Mouse (Mus musculus) C2C12 (cell line): Measurements from ENCODE around the gene Patl2.

Source experiments
- CEBPB ChIP-seq: IDR thresholded peaks from one replicate; pipeline ENCODE4 v1.6.1; 2011; ENCODE audit warnings: low read depth, mild to moderate bottlenecking, control low read depth, moderate library complexity
- CTCF ChIP-seq: IDR thresholded peaks from one replicate; pipeline ENCODE4 v1.5.1; 2011; ENCODE audit not compliant: control insufficient read depth, insufficient read depth, insufficient read length
- MAX ChIP-seq: IDR thresholded peaks from one replicate; pipeline ENCODE4 v1.6.1; 2011; ENCODE audit warnings: mild to moderate bottlenecking, control low read depth
- MYOD1 ChIP-seq: IDR thresholded peaks from one replicate; pipeline ENCODE4 v1.6.1; 2011; ENCODE audit warnings: low read depth; ENCODE audit not compliant: control insufficient read depth, insufficient read length
- MYOG ChIP-seq: IDR thresholded peaks from one replicate; pipeline ENCODE4 v1.6.1; 2011; ENCODE audit not compliant: control insufficient read depth, insufficient read length; ENCODE audit errors: extremely low read depth
- USF1 ChIP-seq: IDR thresholded peaks from one replicate; pipeline ENCODE4 v1.6.1; 2011; ENCODE audit warnings: low read depth, mild to moderate bottlenecking, control low read depth, moderate library complexity

DNA sequence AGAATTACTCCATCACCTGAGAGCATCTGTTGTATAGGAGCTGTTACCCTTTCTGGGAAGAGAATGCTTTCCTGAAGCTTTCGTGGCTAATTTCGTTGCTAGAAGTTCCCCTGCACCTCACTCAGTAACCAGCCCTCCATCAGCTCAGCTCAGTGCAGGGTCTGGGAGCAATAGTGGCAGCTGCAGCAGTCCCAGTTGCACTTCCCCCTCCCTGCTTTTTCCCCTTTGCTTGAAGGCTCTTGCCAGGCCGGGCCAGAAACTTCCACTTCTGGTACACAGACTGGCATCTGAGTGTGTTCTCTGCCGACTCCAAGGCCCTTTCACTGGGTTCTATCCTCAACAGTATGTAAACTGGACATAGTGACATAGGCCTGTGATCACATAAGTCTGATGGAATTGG lies 903 bp downstream of the Patl2 start:
- TF ChIP-seq CTCF (no peak), MYOG (no peak), MYOD1 (no peak), USF1 (no peak), CEBPB (no peak), MAX (no peak)
